Mouse (Mus musculus) frontal cortex, postnatal 10 days (tissue): ENCODE measurements around the gene Ap1s2.

Source experiments
- DNase-seq, 2 experiments: peaks; one replicate each; pipeline ENCODE4 v3.0.0; 2022; ENCODE audit warnings: low spot score in 2 of 2, mixed read lengths in 1 of 2

Gene Ap1s2

DNA sequence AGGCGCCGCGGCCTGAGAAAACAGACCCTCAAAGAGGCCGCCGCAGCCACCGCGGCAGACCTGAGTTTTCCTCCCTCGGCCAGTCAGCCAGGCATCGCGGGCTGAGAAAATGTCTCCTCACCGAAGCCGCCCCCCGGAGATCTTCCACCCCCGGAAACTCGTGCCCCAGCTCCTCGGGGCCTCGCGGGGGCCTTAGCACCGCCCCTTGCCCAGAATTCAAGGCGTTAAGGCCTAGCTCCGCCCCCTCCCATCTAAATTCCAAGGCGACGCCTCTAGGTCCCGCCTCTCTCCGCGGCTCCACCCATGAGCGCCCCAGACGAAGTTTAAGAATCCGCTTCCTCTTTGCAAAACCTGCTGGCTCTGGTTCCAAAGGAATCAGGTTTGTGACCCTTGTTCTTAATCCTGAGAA lies 49.7 kb downstream of the Ap1s2 start, which contains the start of gene Zrsr2:
TSS of gene Zrsr2 (minus strand) at position 195 of the 409 bp plus-strand sequence.
- DNase-seq, result peak; percentile 71 to 78

DNA sequence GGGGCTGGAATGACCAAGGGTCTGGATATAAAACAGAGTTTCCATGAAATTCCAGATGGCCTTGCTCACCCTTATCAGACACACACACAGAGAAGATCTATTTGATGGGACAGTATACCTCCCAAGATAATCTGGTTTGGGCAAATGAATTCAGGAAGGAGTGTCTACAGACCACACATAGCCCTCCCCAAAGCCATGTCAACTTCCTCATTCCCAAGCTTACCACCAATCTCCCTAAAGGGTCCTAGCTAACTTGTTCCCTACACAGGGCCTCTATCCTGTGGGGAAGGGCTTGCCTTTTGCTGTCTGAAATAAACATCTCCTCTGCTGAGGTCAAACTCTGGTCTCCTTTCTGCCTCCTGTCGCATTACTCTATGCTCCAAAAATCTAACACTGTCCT lies 72.3 kb downstream of the Ap1s2 start:
- no peak for DNase-seq

DNA sequence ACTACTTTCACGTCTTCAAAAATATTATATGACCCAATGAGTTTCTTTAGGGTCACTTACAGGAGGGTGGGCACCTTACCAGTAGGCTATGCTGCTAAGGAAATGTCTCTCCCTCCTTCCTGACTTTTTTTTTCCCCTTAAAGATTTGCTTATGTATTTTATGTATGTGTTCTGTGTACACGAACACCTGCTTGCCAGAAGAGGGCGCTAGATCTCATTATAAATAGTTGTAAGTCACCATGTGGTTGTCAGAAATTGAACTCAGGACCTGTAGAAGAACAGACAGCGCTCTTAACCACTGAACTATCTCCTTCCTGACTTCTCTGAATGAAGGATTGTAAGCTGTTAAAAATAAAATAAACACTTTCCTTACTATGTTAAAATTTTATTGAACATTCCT lies 72.7 kb downstream of the Ap1s2 start:
- DNase-seq, result no peak

- DNase-seq, result no peak
These were observed 73.3 kb downstream of the Ap1s2 start for GRCm38 (mm10) chrX:163982129-163982528.
